Comparison of ENCODE assay signal across 7 mouse cellular contexts in the genomic region with DNA sequence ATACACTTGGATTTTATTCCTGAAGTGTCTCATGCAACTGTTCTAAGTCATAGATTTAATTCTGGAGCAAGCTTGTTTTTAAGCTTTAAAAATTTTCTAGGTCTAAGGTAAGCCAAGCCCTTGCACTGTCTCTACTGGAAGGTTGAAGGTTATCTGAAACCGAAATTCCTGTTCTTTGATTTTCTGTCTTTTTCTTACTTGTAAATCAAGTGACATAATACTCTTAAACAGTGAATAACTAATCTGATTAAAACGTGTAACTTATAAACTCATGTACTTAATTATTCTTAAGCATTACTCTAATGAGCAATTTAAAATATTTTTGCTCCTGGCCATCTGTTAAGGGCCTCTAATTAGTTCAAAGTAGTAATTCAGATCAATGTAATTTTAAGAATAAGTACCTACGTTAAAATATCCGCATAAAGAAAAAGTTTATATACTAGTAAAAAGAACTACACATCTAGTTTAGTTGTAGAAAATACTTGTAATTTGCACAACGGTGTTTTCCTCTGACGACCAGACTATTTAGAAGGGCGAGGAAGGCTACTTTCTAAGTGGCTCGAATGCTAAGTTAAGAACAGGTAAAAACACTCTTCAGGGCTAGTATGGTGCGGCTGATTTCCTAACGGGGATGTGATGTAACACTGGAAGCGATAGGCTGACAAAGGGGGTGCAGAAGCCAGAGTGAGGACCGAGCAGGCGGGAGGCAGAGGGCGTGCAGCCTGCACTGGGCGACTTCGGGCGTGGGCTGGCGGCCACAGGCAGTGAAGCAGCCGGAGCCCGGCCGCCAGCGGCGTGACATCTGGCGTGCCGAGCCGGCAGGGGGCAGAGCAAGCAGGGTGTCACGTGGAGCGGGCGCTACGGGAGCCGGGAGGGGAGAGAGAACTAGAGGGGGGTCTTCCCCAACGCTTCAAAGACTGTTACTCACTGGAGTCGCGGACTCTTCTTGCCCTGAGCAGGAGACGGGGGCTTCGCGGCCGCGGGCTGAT. TPM values are rescaled to one million over a fixed set of nuclear protein-coding genes. Genes with fewer than 3 reads are reported as not detected.
DNase-seq lines count a peak whose midpoint lies in the region; ATAC-seq lines count a peak whose summit lies in the region.

No protein-coding gene starts in this region.

- DNase-seq in adrenal gland, postnatal 10 days, result peak; percentile 97
- DNase-seq in embryonic facial prominence, embryonic 10.5 days (ENCODE audit: low spot score), result peak; percentile 94
- peak; percentile 99 for DNase-seq in heart, adult 11 months
- peak; percentile 95 for DNase-seq in kidney, adult 18-20 months
- peak; percentile 90 for DNase-seq in limb, embryonic 11.5 days (ENCODE audit: low spot score)
- DNase-seq in midbrain, embryonic 14.5 days, result peak; percentile 95
- DNase-seq in spleen, adult 18-20 months, result peak; percentile 93 to 94

- H3K36me3 ChIP-seq in embryonic facial prominence, embryonic 10.5 days (replicated peaks), result peaks cover 2% of the 10 kb centered on the region; the same call in 1 of the 2 replicates
- H3K36me3 ChIP-seq in limb, embryonic 11.5 days (ENCODE audit: control insufficient read depth, insufficient read depth, low read length), result no peaks in the 10 kb centered on the region
- H3K36me3 ChIP-seq in midbrain, embryonic 14.5 days (ENCODE audit: control insufficient read depth, insufficient read depth, low read length), result no peaks in the 10 kb centered on the region

- peak overlapping the region; percentile 89 for H3K4me3 ChIP-seq in embryonic facial prominence, embryonic 10.5 days
- H3K4me3 ChIP-seq in limb, embryonic 11.5 days (ENCODE audit: low read depth, low read length), result peak overlapping the region; percentile 73
- H3K4me3 ChIP-seq in midbrain, embryonic 14.5 days (replicated peaks; ENCODE audit: low read depth, low read length), result peak overlapping the region; percentile 84

- peak; percentile 63 for ATAC-seq in limb, embryonic 11.5 days (ENCODE audit: insufficient number of reproducible peaks, low FRiP score, low TSS enrichment, low read depth)
- ATAC-seq in midbrain, embryonic 14.5 days (ENCODE audit: low FRiP score, low TSS enrichment), result peak; percentile 67

- WGBS in embryonic facial prominence, embryonic 10.5 days, result 1% methylated on average over 39 of the region's 39 CpGs
- under 1% methylated on average over 34 of the region's 39 CpGs for WGBS in limb, embryonic 11.5 days
- under 1% methylated on average over 39 of the region's 39 CpGs for WGBS in midbrain, embryonic 14.5 days

- H3K9me3 ChIP-seq in embryonic facial prominence, embryonic 10.5 days, result no peaks in the 10 kb centered on the region
- no peaks in the 10 kb centered on the region for H3K9me3 ChIP-seq in limb, embryonic 11.5 days (ENCODE audit: control insufficient read depth, low read length)
- H3K9me3 ChIP-seq in midbrain, embryonic 14.5 days (ENCODE audit: control insufficient read depth, low read length), result no peaks in the 10 kb centered on the region

- H3K4me1 ChIP-seq in embryonic facial prominence, embryonic 10.5 days, result peaks cover 25% of the 10 kb centered on the region
- no peaks in the 10 kb centered on the region for H3K4me1 ChIP-seq in limb, embryonic 11.5 days (ENCODE audit: control insufficient read depth, insufficient read depth, low read length)
- peaks cover 17% of the 10 kb centered on the region for H3K4me1 ChIP-seq in midbrain, embryonic 14.5 days (ENCODE audit: control insufficient read depth, insufficient read depth, low read length)

- no peaks in the 10 kb centered on the region for H3K27me3 ChIP-seq in embryonic facial prominence, embryonic 10.5 days (replicated peaks; ENCODE audit: low read depth, poor library complexity, severe bottlenecking)
- H3K27me3 ChIP-seq in limb, embryonic 11.5 days (ENCODE audit: control insufficient read depth, insufficient read depth, low read length), result no peaks in the 10 kb centered on the region
- H3K27me3 ChIP-seq in midbrain, embryonic 14.5 days (ENCODE audit: control insufficient read depth, insufficient read depth, low read length), result no peaks in the 10 kb centered on the region

- peak overlapping the region; percentile 47 for H3K4me2 ChIP-seq in limb, embryonic 11.5 days (ENCODE audit: low read depth, severe bottlenecking)
- peak overlapping the region; percentile 64 for H3K4me2 ChIP-seq in midbrain, embryonic 14.5 days (ENCODE audit: low read length)

- peak overlapping the region; percentile 99 for H3K27ac ChIP-seq in embryonic facial prominence, embryonic 10.5 days (replicated peaks)
- peak overlapping the region; percentile 98 for H3K27ac ChIP-seq in limb, embryonic 11.5 days (replicated peaks; ENCODE audit: low read depth, low read length)
- peak overlapping the region; percentile 99 for H3K27ac ChIP-seq in midbrain, embryonic 14.5 days (replicated peaks; ENCODE audit: low read depth, low read length)

- peak overlapping the region; percentile 96 for H3K9ac ChIP-seq in limb, embryonic 11.5 days (ENCODE audit: low read length)
- H3K9ac ChIP-seq in midbrain, embryonic 14.5 days (replicated peaks; ENCODE audit: low read length), result peak overlapping the region; percentile 97

RNA-seq across cellular contexts. Expression of gene Zfp91, which starts 1.6 kb away (rescaled TPM):
- total RNA-seq in adrenal gland, postnatal 10 days (2021), result 10 to 100 TPM; 80.6 to 86.3 TPM
- 13.1 and 14.2 TPM in 2 replicates for polyA plus RNA-seq in embryonic facial prominence, embryonic 10.5 days (2016; fragmentation: Nextera tagmentation; extraction: Ambion mirVana)
- polyA plus RNA-seq in limb, embryonic 11.5 days (2014; fragmentation: Nextera tagmentation; extraction: Ambion mirVana), result 10.4 and 10.8 TPM in 2 replicates
- polyA plus RNA-seq in midbrain, embryonic 14.5 days (2014; fragmentation: Nextera tagmentation; extraction: Ambion mirVana), result 10.6 and 15.3 TPM in 2 replicates

RNA-seq across cellular contexts. Expression of gene Lpxn, which starts 1.6 kb away (rescaled TPM):
- 1 to 10 TPM; 2.0 to 2.1 TPM for total RNA-seq in adrenal gland, postnatal 10 days (2021)
- polyA plus RNA-seq in embryonic facial prominence, embryonic 10.5 days (2016; fragmentation: Nextera tagmentation; extraction: Ambion mirVana), result 0.71 and 0.72 TPM in 2 replicates
- polyA plus RNA-seq in limb, embryonic 11.5 days (2014; fragmentation: Nextera tagmentation; extraction: Ambion mirVana), result 0.58 and 1.4 TPM in 2 replicates
- polyA plus RNA-seq in midbrain, embryonic 14.5 days (2014; fragmentation: Nextera tagmentation; extraction: Ambion mirVana), result 0.46 and 1.3 TPM in 2 replicates

RNA-seq across cellular contexts. Expression of gene Cntf, which starts 28.9 kb away (rescaled TPM):
- 1 to 10 TPM; 2.9 to 3.5 TPM for total RNA-seq in adrenal gland, postnatal 10 days (2021)
- polyA plus RNA-seq in embryonic facial prominence, embryonic 10.5 days (2016; fragmentation: Nextera tagmentation; extraction: Ambion mirVana), result 1.7 and 1.8 TPM in 2 replicates
- 0.64 and 1.2 TPM in 2 replicates for polyA plus RNA-seq in limb, embryonic 11.5 days (2014; fragmentation: Nextera tagmentation; extraction: Ambion mirVana)
- 1.9 TPM in 1 of 2 replicates, not detected in the other for polyA plus RNA-seq in midbrain, embryonic 14.5 days (2014; fragmentation: Nextera tagmentation; extraction: Ambion mirVana)

RNA-seq across cellular contexts. Expression of gene Gm5244, which starts 52.1 kb away (rescaled TPM):
- total RNA-seq in adrenal gland, postnatal 10 days (2021), result not detected
- not detected in 2 replicates for polyA plus RNA-seq in embryonic facial prominence, embryonic 10.5 days (2016; fragmentation: Nextera tagmentation; extraction: Ambion mirVana)
- polyA plus RNA-seq in limb, embryonic 11.5 days (2014; fragmentation: Nextera tagmentation; extraction: Ambion mirVana), result not detected in 2 replicates
- not detected in 2 replicates for polyA plus RNA-seq in midbrain, embryonic 14.5 days (2014; fragmentation: Nextera tagmentation; extraction: Ambion mirVana)

Comparison
In these comparisons a context has a peak if more than half of its experiments do, and no peak if none do; other contexts are left out.
1. Peak in every context shown above with its lines: DNase-seq, ATAC-seq, H3K4me3 ChIP-seq and H3K27ac ChIP-seq.